Mouse (Mus musculus) liver, embryonic 14.5 days (tissue): Measurements from ENCODE around the gene Agap1. TPM values are rescaled to one million over a fixed set of nuclear protein-coding genes. Genes with fewer than 3 reads are reported as not detected.

Experiments used
- ATAC-seq: fragments of 200-750 bp; cut with Nextera tagmentation; 2 replicates; pipeline ENCODE4 v1.8.0; 2017; ENCODE audit warnings: moderate number of reproducible peaks, mild to moderate bottlenecking, moderate library complexity; ENCODE audit not compliant: insufficient read depth
- DNase-seq, 3 experiments: peaks; one replicate each; pipeline ENCODE4 v3.0.0-alpha.2; 2012 to 2013; ENCODE audit warnings: low read depth in 3 of 3, low spot score in 3 of 3
- H3K27ac ChIP-seq: fragments of 300-500 bp; sonication (generic); 2 replicates; pipeline ENCODE4 v1.5.1; 2014; ENCODE audit warnings: moderate library complexity, mild to moderate bottlenecking, control low read depth, inconsistent platforms
- H3K27me3 ChIP-seq: fragments of 300-500 bp; sonication (generic); 2 replicates; pipeline ENCODE4 v1.6.1; 2014; ENCODE audit warnings: mild to moderate bottlenecking, low read length, moderate library complexity; ENCODE audit not compliant: control insufficient read depth, insufficient read depth
- H3K36me3 ChIP-seq: fragments of 300-500 bp; sonication (generic); replicated peaks from 2 replicates; pipeline ENCODE4 v1.6.1; 2014; ENCODE audit warnings: low read depth; ENCODE audit not compliant: control insufficient read depth, insufficient read depth
- H3K4me1 ChIP-seq, 2 experiments: fragments of 200-500 bp in 1 of 2; fragments of 300-500 bp in 1 of 2; sonication (generic) in 1 of 2; replicated peaks; 2 replicates each; pipeline ENCODE4 v1.6.1; 2012 to 2014; ENCODE audit warnings: antibody characterized with exemption in 1 of 2, inconsistent platforms in 1 of 2, low read length in 1 of 2; ENCODE audit not compliant: control insufficient read depth in 2 of 2, insufficient read depth in 2 of 2
- H3K4me2 ChIP-seq: fragments of 300-500 bp; sonication (generic); 2 replicates; pipeline ENCODE4 v1.6.1; 2014; ENCODE audit warnings: low read depth, mild to moderate bottlenecking, control low read depth, moderate library complexity
- H3K4me3 ChIP-seq, 2 experiments: fragments of 200-500 bp in 1 of 2; fragments of 300-500 bp in 1 of 2; sonication (generic) in 1 of 2; 2 replicates each; pipeline ENCODE4 v1.5.1; 2012 to 2014; ENCODE audit warnings: low read depth in 2 of 2, low read length in 2 of 2, mild to moderate bottlenecking in 2 of 2, control low read depth in 1 of 2, inconsistent platforms in 1 of 2, moderate library complexity in 1 of 2; ENCODE audit not compliant: insufficient read depth in 1 of 2
- H3K9ac ChIP-seq: fragments of 300-500 bp; sonication (generic); replicated peaks from 2 replicates; pipeline ENCODE4 v1.6.1; 2014; ENCODE audit warnings: mild to moderate bottlenecking, control low read depth, moderate library complexity
- H3K9me3 ChIP-seq: fragments of 300-500 bp; sonication (generic); 2 replicates; pipeline ENCODE4 v1.6.1; 2016; ENCODE audit warnings: low read length, mixed read lengths; ENCODE audit not compliant: control insufficient read depth
- CTCF ChIP-seq: IDR thresholded peaks from 2 replicates; pipeline ENCODE4 v1.5.1; 2016; ENCODE audit warnings: antibody characterized with exemption, low read depth, control low read depth
- EP300 ChIP-seq: IDR thresholded peaks from 2 replicates; pipeline ENCODE4 v1.6.1; 2016; ENCODE audit warnings: antibody characterized with exemption, low read depth
- WGBS: fragments of 180-500 bp; shearing (Covaris S2); extraction: QIAGEN DNeasy Blood & Tissue Kit; methylation state at CpG from one replicate; pipeline ENCODE4 v1.1.7; 2014; ENCODE audit not compliant: insufficient replicate concordance; 5-methylcytosine and 5-hydroxymethylcytosine counted together
- polyA plus RNA-seq, 2 experiments: library from polyadenylated mRNA; depleted of rRNA in 1 of 2; stranded (reverse) in 1 of 2; unstranded in 1 of 2; fragments of >200 nt; fragmentation: Nextera tagmentation in 1 of 2; extraction: Ambion mirVana in 1 of 2; gene quantifications; 2 replicates each; pipeline versions ENCODE4 v1.2.1 to v1.2.3; 2012 to 2014

Agap1 gene
- polyA plus RNA-seq, 2 experiments, result 1.1 TPM

- Histone ChIP-seq H3K36me3 (no peaks in the 10 kb centered on the region), H3K9me3 (no peaks in the 10 kb centered on the region), H3K4me1 (no peaks in the 10 kb centered on the region), H3K4me2 (no peak overlapping the region), H3K27ac (no peak overlapping the region), H3K27me3 (no peaks in the 10 kb centered on the region), H3K9ac (no peak overlapping the region), H3K4me3 (no peak overlapping the region)
- DNase-seq (no peak), ATAC-seq (no peak)
- TF ChIP-seq EP300 (no peak), CTCF (no peak)
- WGBS, result 63% methylated on average over 11 of the region's 11 CpGs
Observed at GRCm38 (mm10) chr1:89599983-89600741, 145.6 kb downstream of the Agap1 start.

- H3K9me3 ChIP-seq, result no peaks in the 10 kb centered on the region
- H3K4me2 ChIP-seq, result no peak overlapping the region
- no peak overlapping the region for H3K4me3 ChIP-seq
- ATAC-seq (no peak), DNase-seq (no peak)
- TF ChIP-seq EP300, result no peak
- no peaks in the 10 kb centered on the region for H3K27me3 ChIP-seq
- H3K36me3 ChIP-seq, result no peaks in the 10 kb centered on the region
- H3K9ac ChIP-seq, result no peak overlapping the region
- H3K4me1 ChIP-seq, result no peaks in the 10 kb centered on the region
- 69% methylated on average over 7 of the region's 7 CpGs for WGBS
- no peak overlapping the region for H3K27ac ChIP-seq
Observed at GRCm38 (mm10) chr1:89601349-89601748, 146.7 kb downstream of the Agap1 start.

- ATAC-seq (no peak), DNase-seq (no peak)
- no peaks in the 10 kb centered on the region for H3K36me3 ChIP-seq
- H3K9ac ChIP-seq, result no peak overlapping the region
- no peak overlapping the region for H3K4me3 ChIP-seq
- no peaks in the 10 kb centered on the region for H3K4me1 ChIP-seq
- H3K4me2 ChIP-seq, result no peak overlapping the region
- H3K9me3 ChIP-seq, result no peaks in the 10 kb centered on the region
- no peak overlapping the region for H3K27ac ChIP-seq
- WGBS, result 34% methylated on average over 7 of the region's 7 CpGs
- no peak for TF ChIP-seq EP300
- no peak for TF ChIP-seq CTCF
- H3K27me3 ChIP-seq, result no peaks in the 10 kb centered on the region
Observed at GRCm38 (mm10) chr1:89602879-89603278, 148.3 kb downstream of the Agap1 start.

GRCm38 (mm10) chr1:89606612-89607011, 152.0 kb downstream of the Agap1 start:
- TF ChIP-seq CTCF, result peak; percentile 86
- no peak for TF ChIP-seq EP300
- DNase-seq (no peak), ATAC-seq (no peak)
- H3K27me3 ChIP-seq, result no peaks in the 10 kb centered on the region
- H3K4me3 ChIP-seq, result no peak overlapping the region
- H3K9ac ChIP-seq, result no peak overlapping the region
- H3K9me3 ChIP-seq, result no peaks in the 10 kb centered on the region
- H3K36me3 ChIP-seq, result no peaks in the 10 kb centered on the region
- 33% methylated on average over 5 of the region's 5 CpGs for WGBS
- no peaks in the 10 kb centered on the region; a peak in 1 of 4 replicates for H3K4me1 ChIP-seq
- H3K27ac ChIP-seq, result no peak overlapping the region
- no peak overlapping the region for H3K4me2 ChIP-seq

GRCm38 (mm10) chr1:89608766-89609165, 154.2 kb downstream of the Agap1 start:
- H3K36me3 ChIP-seq, result no peaks in the 10 kb centered on the region
- no peak overlapping the region for H3K4me2 ChIP-seq
- no peaks in the 10 kb centered on the region for H3K9me3 ChIP-seq
- no peaks in the 10 kb centered on the region; a peak in 1 of 4 replicates for H3K4me1 ChIP-seq
- ATAC-seq, result no peak
- 73% methylated on average over 4 of the region's 4 CpGs for WGBS
- no peak overlapping the region for H3K4me3 ChIP-seq
- H3K27ac ChIP-seq, result no peak overlapping the region
- no peaks in the 10 kb centered on the region for H3K27me3 ChIP-seq
- no peak overlapping the region for H3K9ac ChIP-seq
- no peak for TF ChIP-seq CTCF
- no peak for TF ChIP-seq EP300
- DNase-seq, result no peak
